Mouse (Mus musculus): ENCODE results near the gene Cdkn1a.

GRCm38 (mm10) chr17:29116023-29116422 lies 25.2 kb downstream of the Cdkn1a start:
- TF ChIP-seq ZKSCAN1 (IDR thresholded peaks at IDR 0.05; ENCODE audit: borderline replicate concordance, low read depth, low read length) = no peak
- TF ChIP-seq CTCF (conservative IDR thresholded peaks at IDR 0.05 in 1 of 2, IDR thresholded peaks at IDR 0.05 in 1 of 2; ENCODE audit: low read depth in 2 of 2, low read length in 2 of 2) = no peak
- TF ChIP-seq JUN (IDR thresholded peaks at IDR 0.05; ENCODE audit: insufficient read depth, low read depth, low read length) = no peak
- no peak for TF ChIP-seq CHD1 (IDR thresholded peaks at IDR 0.05; ENCODE audit: low read depth, low read length)
- no peak for TF ChIP-seq USF1 (IDR thresholded peaks at IDR 0.05; ENCODE audit: low read depth, low read length)
- no peak for TF ChIP-seq MAFK (IDR thresholded peaks at IDR 0.05; ENCODE audit: insufficient replicate concordance, low read length)
- no peak for TF ChIP-seq KAT2A (IDR thresholded peaks at IDR 0.05; ENCODE audit: insufficient replicate concordance, low read length)
